Mouse (Mus musculus) myocyte (in vitro differentiated cells): Measurements from ENCODE around the gene Olfr1258.

Experiments
- CEBPB ChIP-seq: IDR thresholded peaks from 2 replicates; pipeline ENCODE4 v1.6.1; 2011; ENCODE audit warnings: mild to moderate bottlenecking, moderate library complexity; ENCODE audit not compliant: poor library complexity, insufficient read depth, severe bottlenecking
- E2F4 ChIP-seq: IDR thresholded peaks from one replicate; pipeline ENCODE4 v1.6.1; 2011; ENCODE audit warnings: mild to moderate bottlenecking, control low read depth, moderate library complexity; ENCODE audit not compliant: insufficient read depth
- MAX ChIP-seq: IDR thresholded peaks from one replicate; pipeline ENCODE4 v1.6.1; 2011; ENCODE audit warnings: low read depth, mild to moderate bottlenecking, control low read depth
- MYOD1 ChIP-seq, 3 experiments: IDR thresholded peaks; one replicate each; pipeline ENCODE4 v1.6.1; 2011; ENCODE audit warnings: control low read depth in 2 of 3, low read depth in 2 of 3, mild to moderate bottlenecking in 2 of 3, moderate library complexity in 1 of 3; ENCODE audit not compliant: insufficient read length in 2 of 3, control insufficient read depth in 1 of 3
- MYOG ChIP-seq, 3 experiments: IDR thresholded peaks; one replicate each; pipeline ENCODE4 v1.6.1; 2011; ENCODE audit warnings: control low read depth in 2 of 3, low read depth in 2 of 3, mild to moderate bottlenecking in 2 of 3; ENCODE audit not compliant: insufficient read length in 2 of 3, control insufficient read depth in 1 of 3, insufficient read depth in 1 of 3
- POLR2A ChIP-seq: IDR thresholded peaks from one replicate; pipeline ENCODE4 v1.6.1; 2011; ENCODE audit warnings: low read depth, mild to moderate bottlenecking, control low read depth, moderate library complexity; ENCODE audit not compliant: insufficient read length
- POLR2AphosphoS2 ChIP-seq: IDR thresholded peaks from one replicate; pipeline ENCODE4 v1.6.1; 2011; ENCODE audit warnings: low read depth, control low read depth; ENCODE audit not compliant: insufficient read length
- REST ChIP-seq: IDR thresholded peaks from one replicate; pipeline ENCODE4 v1.6.1; 2011; ENCODE audit warnings: mild to moderate bottlenecking, control low read depth, moderate library complexity; ENCODE audit not compliant: insufficient read depth, insufficient read length
- SRF ChIP-seq: IDR thresholded peaks from one replicate; pipeline ENCODE4 v1.6.1; 2011; ENCODE audit warnings: low read depth; ENCODE audit not compliant: control insufficient read depth, insufficient read length
- TCF12 ChIP-seq: IDR thresholded peaks from one replicate; pipeline ENCODE4 v1.6.1; 2011; ENCODE audit warnings: mild to moderate bottlenecking, control low read depth; ENCODE audit not compliant: poor library complexity, insufficient read depth, severe bottlenecking
- TCF3 ChIP-seq: IDR thresholded peaks from one replicate; pipeline ENCODE4 v1.6.1; 2011; ENCODE audit warnings: low read depth, control low read depth; ENCODE audit not compliant: insufficient read length
- USF1 ChIP-seq: IDR thresholded peaks from one replicate; pipeline ENCODE4 v1.6.1; 2011; ENCODE audit warnings: low read depth, mild to moderate bottlenecking, control low read depth, moderate library complexity

GRCm38 (mm10) chr2:89927009-89927408 lies at the start of gene Olfr1258:
- TF ChIP-seq POLR2A (no peak), TCF12 (no peak), REST (no peak), E2F4 (no peak), MAX (no peak), CEBPB (no peak), SRF (no peak), USF1 (no peak), POLR2AphosphoS2 (no peak), MYOD1 (IDR thresholded peaks at IDR 0.05; ENCODE audit: control insufficient read depth in 1 of 3, insufficient read length in 2 of 3, low read depth in 2 of 3) (no peak), TCF3 (no peak), MYOG (IDR thresholded peaks at IDR 0.05; ENCODE audit: control insufficient read depth in 1 of 3, insufficient read depth in 1 of 3, insufficient read length in 2 of 3, low read depth in 2 of 3) (no peak)
